Mouse (Mus musculus) kidney, embryonic 14.5 days (tissue): Measurements from ENCODE around the gene Aars. TPM values are rescaled to one million over a fixed set of nuclear protein-coding genes. Genes with fewer than 3 reads are reported as not detected.
"Not testable (repeated sequence)": the region's sequence is repeated elsewhere in the genome, so short reads cannot be mapped to it uniquely, and the experiment has no call there.

Source experiments
- ATAC-seq: fragments of 200-750 bp; cut with Nextera tagmentation; 2 replicates; pipeline ENCODE4 v1.8.0; 2017; ENCODE audit warnings: moderate number of reproducible peaks, mild to moderate bottlenecking, moderate TSS enrichment, moderate library complexity; ENCODE audit not compliant: low FRiP score, low TSS enrichment
- H3K27ac ChIP-seq: fragments of 300-500 bp; sonication (generic); 2 replicates; pipeline ENCODE4 v1.5.1; 2014; ENCODE audit warnings: low read depth, mild to moderate bottlenecking, low read length, moderate library complexity, mixed read lengths
- H3K27me3 ChIP-seq: fragments of 300-500 bp; sonication (generic); 2 replicates; pipeline ENCODE4 v1.6.1; 2014; ENCODE audit warnings: mild to moderate bottlenecking, low read length; ENCODE audit not compliant: control insufficient read depth, insufficient read depth
- H3K36me3 ChIP-seq: fragments of 300-500 bp; sonication (generic); 2 replicates; pipeline ENCODE4 v1.6.1; 2014; ENCODE audit warnings: low read length, mixed read lengths; ENCODE audit not compliant: control insufficient read depth, insufficient read depth
- H3K4me1 ChIP-seq: fragments of 300-500 bp; sonication (generic); 2 replicates; pipeline ENCODE4 v1.6.1; 2014; ENCODE audit warnings: low read length, mixed read lengths; ENCODE audit not compliant: control insufficient read depth, insufficient read depth
- H3K4me2 ChIP-seq: fragments of 300-500 bp; sonication (generic); replicated peaks from 2 replicates; pipeline ENCODE4 v1.6.1; 2014; ENCODE audit warnings: low read depth, mild to moderate bottlenecking, low read length
- H3K4me3 ChIP-seq: fragments of 300-500 bp; sonication (generic); 2 replicates; pipeline ENCODE4 v1.5.1; 2014; ENCODE audit warnings: mild to moderate bottlenecking, low read length
- H3K9ac ChIP-seq: fragments of 300-500 bp; sonication (generic); 2 replicates; pipeline ENCODE4 v1.6.1; 2014; ENCODE audit warnings: low read depth, mild to moderate bottlenecking, low read length, moderate library complexity
- H3K9me3 ChIP-seq: fragments of 300-500 bp; sonication (generic); 2 replicates; pipeline ENCODE4 v1.6.1; 2016; ENCODE audit warnings: low read length; ENCODE audit not compliant: control insufficient read depth
- WGBS: fragments of 180-500 bp; shearing (Covaris S2); extraction: QIAGEN DNeasy Blood & Tissue Kit; methylation state at CpG from one replicate; pipeline ENCODE4 v1.1.7; 2014; 5-methylcytosine and 5-hydroxymethylcytosine counted together
- polyA plus RNA-seq: library from polyadenylated mRNA; unstranded; fragments of >200 nt; fragmentation: Nextera tagmentation; extraction: Ambion mirVana; gene quantifications from 2 replicates; pipeline ENCODE4 v1.2.1, GENCODE M21; 2014

Aars gene
- polyA plus RNA-seq, result 37.9 and 59.7 TPM in 2 replicates

- Histone ChIP-seq H3K36me3 (peaks cover 17% of the 10 kb centered on the region), H3K9me3 (no peaks in the 10 kb centered on the region), H3K4me3 (peak within 1 kb of the TSS; percentile 68), H3K4me1 (peaks cover 17% of the 10 kb centered on the region), H3K9ac (peak within 1 kb of the TSS; percentile 74), H3K27ac (peak within 1 kb of the TSS; percentile 72), H3K4me2 (peak within 1 kb of the TSS; percentile 76), H3K27me3 (peaks cover 3% of the 10 kb centered on the region; the same call in 1 of the 2 replicates)
- WGBS, result 97% methylated on average over 7 of the region's 7 CpGs
- no peak for ATAC-seq
These were observed at the start of gene Aars for GRCm38 (mm10) chr8:111032916-111033315. Aars (plus strand) TSS chr8:111033144.

GRCm38 (mm10) chr8:110987805-110988744, 44.9 kb upstream of the Aars start:
- Histone ChIP-seq H3K9me3 (no peaks in the 10 kb centered on the region), H3K36me3 (peaks cover 90% of the 10 kb centered on the region), H3K27me3 (no peaks in the 10 kb centered on the region), H3K9ac (no peak overlapping the region), H3K4me2 (no peak overlapping the region), H3K4me3 (no peak overlapping the region), H3K4me1 (no peaks in the 10 kb centered on the region), H3K27ac (no peak overlapping the region)
- 86% methylated on average over 8 of the region's 8 CpGs for WGBS
- ATAC-seq, result no peak

GRCm38 (mm10) chr8:110990017-110990416, 42.9 kb upstream of the Aars start:
- no peaks in the 10 kb centered on the region for H3K27me3 ChIP-seq
- H3K4me3 ChIP-seq, result no peak overlapping the region
- no peak overlapping the region for H3K27ac ChIP-seq
- WGBS, result 91% methylated on average over 9 of the region's 9 CpGs
- ATAC-seq, result no peak
- H3K36me3 ChIP-seq, result peaks cover 70% of the 10 kb centered on the region
- no peak overlapping the region for H3K4me2 ChIP-seq
- no peak overlapping the region for H3K9ac ChIP-seq
- no peaks in the 10 kb centered on the region for H3K9me3 ChIP-seq
- H3K4me1 ChIP-seq, result no peaks in the 10 kb centered on the region

GRCm38 (mm10) chr8:110996641-110997430, 36.1 kb upstream of the Aars start:
- H3K9me3 ChIP-seq, result no peaks in the 10 kb centered on the region
- no peaks in the 10 kb centered on the region for H3K27me3 ChIP-seq
- H3K9ac ChIP-seq, result peak overlapping the region; percentile 76
- no peak for ATAC-seq
- peak overlapping the region; percentile 80 for H3K4me3 ChIP-seq
- WGBS, result 35% methylated on average over 16 of the region's 16 CpGs
- H3K36me3 ChIP-seq, result peaks cover 10% of the 10 kb centered on the region; the same call in 1 of the 2 replicates
- peak overlapping the region; percentile 77 for H3K27ac ChIP-seq
- H3K4me1 ChIP-seq, result peaks cover 4% of the 10 kb centered on the region
- H3K4me2 ChIP-seq, result peak overlapping the region; percentile 49

GRCm38 (mm10) chr8:110997547-110998531, 35.1 kb upstream of the Aars start, which contains the start of gene Ddx19a:
Ddx19a (minus strand) TSS chr8:110997800.
- Histone ChIP-seq H3K4me2 (peak within 1 kb of the TSS; percentile 49), H3K36me3 (no peaks in the 10 kb centered on the region; the same call in 1 of the 2 replicates), H3K27me3 (no peaks in the 10 kb centered on the region), H3K4me3 (peak within 1 kb of the TSS; percentile 80), H3K9me3 (no peaks in the 10 kb centered on the region), H3K27ac (peak within 1 kb of the TSS; percentile 77), H3K4me1 (peaks cover 4% of the 10 kb centered on the region), H3K9ac (peak within 1 kb of the TSS; percentile 76)
- ATAC-seq, result peak; percentile 95
- WGBS, result 4% methylated on average over 58 of the region's 58 CpGs

GRCm38 (mm10) chr8:111010230-111010991, 22.5 kb upstream of the Aars start:
- H3K4me3 ChIP-seq, H3K27me3 ChIP-seq, H3K9ac ChIP-seq, ATAC-seq, H3K4me2 ChIP-seq, H3K27ac ChIP-seq, H3K9me3 ChIP-seq, H3K4me1 ChIP-seq: not testable (repeated sequence)
- H3K36me3 ChIP-seq, result peaks cover 21% of the 10 kb centered on the region; the same call in 1 of the 2 replicates
- 92% methylated on average over 9 of the region's 10 CpGs for WGBS

GRCm38 (mm10) chr8:111026609-111027008, 6.3 kb upstream of the Aars start:
- H3K27me3 ChIP-seq, H3K27ac ChIP-seq, H3K4me2 ChIP-seq, H3K9ac ChIP-seq, H3K36me3 ChIP-seq, ATAC-seq, H3K9me3 ChIP-seq, H3K4me1 ChIP-seq, H3K4me3 ChIP-seq: not testable (repeated sequence)
- 100% methylated on average over 1 of the region's 2 CpGs for WGBS
